Mouse (Mus musculus) forebrain, embryonic 13.5 days (tissue): Measurements from ENCODE around the gene Celsr3. TPM values are rescaled to one million over a fixed set of nuclear protein-coding genes. Genes with fewer than 3 reads are reported as not detected.

ENCODE experiments used
- ATAC-seq: fragments of 200-750 bp; cut with Nextera tagmentation; 2 replicates; pipeline ENCODE4 v1.8.0; 2017
- H3K27ac ChIP-seq: fragments of 300-500 bp; sonication (generic); 2 replicates; pipeline ENCODE4 v1.5.1; 2015; ENCODE audit warnings: inconsistent platforms, mild to moderate bottlenecking, moderate library complexity
- H3K27me3 ChIP-seq: fragments of 300-500 bp; sonication (generic); 2 replicates; pipeline ENCODE4 v1.6.1; 2015; ENCODE audit warnings: mild to moderate bottlenecking, inconsistent platforms
- H3K36me3 ChIP-seq: fragments of 300-500 bp; sonication (generic); 2 replicates; pipeline ENCODE4 v1.6.1; 2015; ENCODE audit warnings: mild to moderate bottlenecking, inconsistent platforms; ENCODE audit not compliant: poor library complexity, severe bottlenecking
- H3K4me1 ChIP-seq: fragments of 300-500 bp; sonication (generic); 2 replicates; pipeline ENCODE4 v1.6.1; 2015; ENCODE audit warnings: inconsistent platforms
- H3K4me2 ChIP-seq: fragments of 300-500 bp; sonication (generic); 2 replicates; pipeline ENCODE4 v1.6.1; 2015; ENCODE audit warnings: inconsistent platforms, mild to moderate bottlenecking, moderate library complexity
- H3K4me3 ChIP-seq: fragments of 300-500 bp; sonication (generic); 2 replicates; pipeline ENCODE4 v1.5.1; 2015; ENCODE audit warnings: mild to moderate bottlenecking, inconsistent platforms
- H3K9ac ChIP-seq: fragments of 300-500 bp; sonication (generic); 2 replicates; pipeline ENCODE4 v1.6.1; 2015; ENCODE audit warnings: mild to moderate bottlenecking, inconsistent platforms
- H3K9me3 ChIP-seq: fragments of 300-500 bp; sonication (generic); replicated peaks from 2 replicates; pipeline ENCODE4 v1.6.1; 2016; ENCODE audit warnings: inconsistent platforms
- WGBS: fragments of 180-500 bp; shearing (Covaris S2); methylation state at CpG from one replicate; pipeline ENCODE4 v1.1.7; 2015; 5-methylcytosine and 5-hydroxymethylcytosine counted together
- polyA plus RNA-seq: library from polyadenylated mRNA; unstranded; fragments of >200 nt; fragmentation: Nextera tagmentation; extraction: Ambion mirVana; gene quantifications from 2 replicates; pipeline ENCODE4 v1.2.1, GENCODE M21; 2015

The Celsr3 gene
- 13.3 and 14.4 TPM in 2 replicates for polyA plus RNA-seq

GRCm38 (mm10) chr9:108825820-108826699, at the start of gene Celsr3:
TSS of gene Celsr3 (plus strand) at chr9:108826320.
- Histone ChIP-seq H3K9me3 (no peaks in the 10 kb centered on the region), H3K36me3 (peaks cover 34% of the 10 kb centered on the region), H3K9ac (peak within 1 kb of the TSS; percentile 86), H3K27me3 (peaks cover 64% of the 10 kb centered on the region), H3K4me3 (peak within 1 kb of the TSS; percentile 75), H3K4me2 (peak within 1 kb of the TSS; percentile 92), H3K27ac (peak within 1 kb of the TSS; percentile 74), H3K4me1 (peaks cover 56% of the 10 kb centered on the region)
- WGBS, result 1% methylated on average over 52 of the region's 70 CpGs
- ATAC-seq, result peak; percentile 78

- Histone ChIP-seq H3K27ac (no peak overlapping the region), H3K9me3 (no peaks in the 10 kb centered on the region), H3K4me1 (0 out of 2 replicates have a peak, but pooled peaks cover 4% of the 10 kb centered on the region), H3K9ac (no peak overlapping the region), H3K36me3 (no peaks in the 10 kb centered on the region), H3K27me3 (no peaks in the 10 kb centered on the region), H3K4me3 (no peak overlapping the region), H3K4me2 (no peak overlapping the region)
- no peak for ATAC-seq
- 86% methylated on average over 4 of the region's 4 CpGs for WGBS
Measured at GRCm38 (mm10) chr9:108776614-108777013, 49.5 kb upstream of the Celsr3 start.

DNA sequence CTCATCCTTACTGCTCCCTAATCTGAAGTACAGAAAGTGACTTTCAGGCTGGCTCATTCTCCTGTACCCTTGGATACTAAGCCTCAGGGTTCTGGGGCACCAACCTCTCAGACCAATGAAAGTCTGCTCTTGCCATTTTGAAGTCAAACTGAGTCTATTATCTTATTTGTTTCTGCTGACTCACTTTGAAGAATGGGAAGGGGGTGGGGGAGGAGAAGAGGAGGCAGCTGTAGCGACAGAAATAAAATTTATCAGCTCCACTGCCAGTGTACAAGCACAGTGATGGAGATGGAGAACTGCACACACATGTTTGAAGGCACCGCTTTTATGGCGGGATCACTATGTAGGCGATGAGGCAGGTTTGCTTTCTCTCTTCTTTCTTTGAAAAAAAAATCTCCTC, 48.8 kb upstream of the Celsr3 start:
- Histone ChIP-seq H3K4me2 (no peak overlapping the region), H3K9ac (no peak overlapping the region), H3K27ac (no peak overlapping the region), H3K4me1 (0 out of 2 replicates have a peak, but pooled peaks cover 4% of the 10 kb centered on the region), H3K9me3 (no peaks in the 10 kb centered on the region), H3K27me3 (no peaks in the 10 kb centered on the region), H3K4me3 (no peak overlapping the region), H3K36me3 (no peaks in the 10 kb centered on the region)
- ATAC-seq, result no peak
- 88% methylated on average over 4 of the region's 4 CpGs for WGBS

GRCm38 (mm10) chr9:108780959-108781358, 45.2 kb upstream of the Celsr3 start:
- no peaks in the 10 kb centered on the region for H3K36me3 ChIP-seq
- no peak for ATAC-seq
- H3K27ac ChIP-seq, result no peak overlapping the region
- H3K4me2 ChIP-seq, result no peak overlapping the region
- no peak overlapping the region for H3K4me3 ChIP-seq
- H3K9ac ChIP-seq, result no peak overlapping the region
- peaks cover 20% of the 10 kb centered on the region for H3K4me1 ChIP-seq
- H3K9me3 ChIP-seq, result no peaks in the 10 kb centered on the region
- H3K27me3 ChIP-seq, result no peaks in the 10 kb centered on the region
- WGBS, result 60% methylated on average over 5 of the region's 5 CpGs

GRCm38 (mm10) chr9:108781891-108782290, 44.2 kb upstream of the Celsr3 start:
- H3K4me1 ChIP-seq, result peaks cover 29% of the 10 kb centered on the region
- H3K36me3 ChIP-seq, result 0 out of 2 replicates have a peak, but pooled peaks cover 1% of the 10 kb centered on the region
- WGBS, result 79% methylated on average over 4 of the region's 4 CpGs
- H3K27me3 ChIP-seq, result no peaks in the 10 kb centered on the region
- H3K9ac ChIP-seq, result 0 out of 2 replicates have a peak overlapping the region, but pooled peaks have one; percentile 19
- ATAC-seq, result no peak
- H3K9me3 ChIP-seq, result no peaks in the 10 kb centered on the region
- H3K4me2 ChIP-seq, result no peak overlapping the region
- no peak overlapping the region for H3K27ac ChIP-seq
- H3K4me3 ChIP-seq, result no peak overlapping the region

GRCm38 (mm10) chr9:108782836-108783547, 43.1 kb upstream of the Celsr3 start:
- 11% methylated on average over 9 of the region's 9 CpGs for WGBS
- Histone ChIP-seq H3K27me3 (no peaks in the 10 kb centered on the region), H3K36me3 (0 out of 2 replicates have a peak, but pooled peaks cover 5% of the 10 kb centered on the region), H3K4me3 (peak overlapping the region; percentile 91), H3K9me3 (no peaks in the 10 kb centered on the region), H3K4me2 (peak overlapping the region; percentile 86), H3K27ac (peak overlapping the region; percentile 96), H3K9ac (peak overlapping the region; percentile 97), H3K4me1 (peaks cover 40% of the 10 kb centered on the region)
- peak; percentile 46; the same call in 1 of the 2 replicates for ATAC-seq

DNA sequence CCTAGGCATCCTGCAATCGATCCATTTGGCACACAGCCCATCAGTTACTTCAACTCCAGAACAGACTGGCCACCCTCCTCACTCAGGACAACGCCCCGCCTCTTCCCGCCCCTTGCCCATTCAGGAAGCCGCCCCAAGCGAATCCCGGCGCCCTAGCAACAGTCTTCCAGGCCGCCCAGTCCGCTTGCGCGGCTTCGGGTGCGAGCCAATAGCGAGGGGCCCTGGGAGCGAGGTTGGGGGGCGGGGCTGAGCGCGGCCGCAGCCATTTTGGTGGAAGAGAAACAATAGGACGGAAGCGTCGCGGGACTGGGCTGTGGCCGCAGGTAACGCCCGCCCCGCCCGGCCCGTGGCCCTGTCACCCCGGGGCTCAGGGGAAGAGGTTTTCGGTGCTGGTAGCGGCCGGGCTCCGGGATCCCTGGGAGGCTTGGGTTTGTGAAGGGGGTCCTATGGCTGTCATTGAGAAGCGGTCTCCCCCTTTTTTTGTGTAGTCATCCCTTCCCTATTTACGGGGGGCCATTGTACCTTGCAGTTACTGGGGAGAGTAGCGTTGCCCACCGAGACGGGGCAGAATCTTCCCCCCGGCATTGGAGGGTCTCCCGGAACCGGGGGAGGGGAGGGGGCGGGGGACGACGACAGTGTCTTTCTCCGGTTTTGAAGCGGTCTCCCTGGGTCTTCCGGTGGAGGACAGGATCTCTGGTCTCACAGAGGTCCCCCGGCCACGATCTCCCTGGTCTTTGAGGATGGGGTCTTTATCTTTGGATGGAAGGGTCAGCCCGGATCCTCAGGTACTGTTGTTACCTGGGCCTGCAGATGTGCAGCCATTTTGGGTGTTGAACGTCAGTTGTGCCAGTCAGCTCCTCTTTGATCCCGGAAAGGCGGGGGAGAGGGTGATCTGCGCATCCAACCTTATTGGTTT, 42.3 kb upstream of the Celsr3 start, which contains the start of gene Ip6k2:
Gene Ip6k2 (plus strand): TSS at position 249 of the 916 bp plus-strand sequence.
- Histone ChIP-seq H3K36me3 (0 out of 2 replicates have a peak, but pooled peaks cover 5% of the 10 kb centered on the region), H3K9me3 (no peaks in the 10 kb centered on the region), H3K27ac (peak within 1 kb of the TSS; percentile 96), H3K4me2 (peak within 1 kb of the TSS; percentile 86), H3K4me3 (peak within 1 kb of the TSS; percentile 91), H3K9ac (peak within 1 kb of the TSS; percentile 97), H3K27me3 (no peaks in the 10 kb centered on the region), H3K4me1 (peaks cover 49% of the 10 kb centered on the region)
- ATAC-seq, result peak; percentile 98
- WGBS, result 1% methylated on average over 55 of the region's 56 CpGs

DNA sequence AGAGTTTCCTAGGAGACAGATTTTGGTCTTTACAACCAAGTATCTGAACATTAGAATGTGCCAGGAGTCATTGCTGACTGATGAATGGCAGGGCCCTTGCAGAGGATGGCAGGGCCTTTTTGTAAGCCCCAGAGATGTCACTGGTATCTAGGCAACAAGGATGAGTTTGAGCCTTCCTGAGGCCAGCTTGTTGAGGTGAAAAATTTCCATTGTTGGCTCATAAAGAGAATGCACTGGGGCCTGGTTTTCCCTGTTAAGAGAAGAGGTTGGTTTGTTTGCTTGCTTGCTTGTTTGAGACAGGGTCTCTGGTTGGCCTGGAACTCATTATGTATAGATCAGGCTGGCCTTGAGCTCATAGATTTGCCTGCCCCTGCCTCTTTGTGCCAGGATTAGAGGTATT, 40.7 kb upstream of the Celsr3 start:
- Histone ChIP-seq H3K9ac (peak overlapping the region; percentile 97), H3K36me3 (peaks cover 5% of the 10 kb centered on the region; the same call in 1 of the 2 replicates), H3K4me3 (peak overlapping the region; percentile 91), H3K27ac (peak overlapping the region; percentile 51; the same call in 1 of the 2 replicates), H3K27me3 (no peaks in the 10 kb centered on the region), H3K9me3 (no peaks in the 10 kb centered on the region), H3K4me1 (peaks cover 59% of the 10 kb centered on the region), H3K4me2 (peak overlapping the region; percentile 86)
- no peak for ATAC-seq

GRCm38 (mm10) chr9:108786494-108786893, 39.6 kb upstream of the Celsr3 start:
- 0 out of 2 replicates have a peak overlapping the region, but pooled peaks have one; percentile 97 for H3K9ac ChIP-seq
- ATAC-seq, result no peak
- peak overlapping the region; percentile 86 for H3K4me2 ChIP-seq
- H3K4me3 ChIP-seq, result peak overlapping the region; percentile 91
- peaks cover 67% of the 10 kb centered on the region for H3K4me1 ChIP-seq
- H3K27ac ChIP-seq, result no peak overlapping the region
- H3K9me3 ChIP-seq, result no peaks in the 10 kb centered on the region
- H3K36me3 ChIP-seq, result peaks cover 5% of the 10 kb centered on the region; the same call in 1 of the 2 replicates
- no peaks in the 10 kb centered on the region for H3K27me3 ChIP-seq
- 94% methylated on average over 1 of the region's 1 CpGs for WGBS

GRCm38 (mm10) chr9:108787080-108787479, 39.0 kb upstream of the Celsr3 start:
- H3K9me3 ChIP-seq, result no peaks in the 10 kb centered on the region
- peak overlapping the region; percentile 86 for H3K4me2 ChIP-seq
- H3K4me1 ChIP-seq, result peaks cover 73% of the 10 kb centered on the region
- H3K27me3 ChIP-seq, result no peaks in the 10 kb centered on the region
- no peak overlapping the region for H3K27ac ChIP-seq
- ATAC-seq, result no peak
- H3K4me3 ChIP-seq, result 0 out of 2 replicates have a peak overlapping the region, but pooled peaks have one; percentile 2
- H3K36me3 ChIP-seq, result peaks cover 7% of the 10 kb centered on the region; the same call in 1 of the 2 replicates
- WGBS, result 89% methylated on average over 2 of the region's 2 CpGs
- H3K9ac ChIP-seq, result no peak overlapping the region

GRCm38 (mm10) chr9:108788713-108789112, 37.4 kb upstream of the Celsr3 start:
- 82% methylated on average over 3 of the region's 3 CpGs for WGBS

More at GRCm38 (mm10) chr9:108788713-108789112, 37.4 kb upstream of the Celsr3 start:
- H3K4me1 ChIP-seq, result peaks cover 80% of the 10 kb centered on the region
- no peak overlapping the region for H3K9ac ChIP-seq
- peak overlapping the region; percentile 86 for H3K4me2 ChIP-seq
- no peak overlapping the region for H3K4me3 ChIP-seq
- H3K9me3 ChIP-seq, result no peaks in the 10 kb centered on the region
- no peaks in the 10 kb centered on the region for H3K27me3 ChIP-seq
- ATAC-seq, result no peak
- peaks cover 7% of the 10 kb centered on the region; the same call in 1 of the 2 replicates for H3K36me3 ChIP-seq
- H3K27ac ChIP-seq, result no peak overlapping the region
